Mouse (Mus musculus): ENCODE results near the gene 8030411F24Rik. TPM values are rescaled to one million over a fixed set of nuclear protein-coding genes. Genes with fewer than 3 reads are reported as not detected.
"Not testable (repeated sequence)": the region's sequence is repeated elsewhere in the genome, so short reads cannot be mapped to it uniquely, and the experiment has no call there.

Gene 8030411F24Rik
- polyA plus RNA-seq, 1 experiment from 2014 or later = not detected

- Histone ChIP-seq H3K4me3 (ENCODE audit: low read depth, low read length) (no peak overlapping the region), H3K36me3 (ENCODE audit: control insufficient read depth, insufficient read depth) (no peaks in the 10 kb centered on the region), H3K4me1 (replicated peaks; ENCODE audit: control insufficient read depth, insufficient read depth, low read length) (no peaks in the 10 kb centered on the region), H3K27ac (ENCODE audit: low read depth, low read length) (no peak overlapping the region), H3K9ac (ENCODE audit: low read depth, low read length) (no peak overlapping the region), H3K4me2 (replicated peaks; ENCODE audit: low read depth) (no peak overlapping the region), H3K27me3 (replicated peaks; ENCODE audit: control insufficient read depth, insufficient read depth, low read length) (no peaks in the 10 kb centered on the region), H3K9me3 (ENCODE audit: control insufficient read depth) (no peaks in the 10 kb centered on the region)
- TF ChIP-seq CTCF (IDR thresholded peaks at IDR 0.05; ENCODE audit: low read depth) = no peak
- 67% methylated on average over 1 of the region's 1 CpGs for WGBS
- no peak for ATAC-seq
These were observed 27.4 kb upstream of the 8030411F24Rik start for GRCm38 (mm10) chr2:148754310-148754846.

GRCm38 (mm10) chr2:148763648-148764388 is 18.0 kb upstream of the 8030411F24Rik start:
- Histone ChIP-seq H3K27me3 (replicated peaks; ENCODE audit: control insufficient read depth, insufficient read depth, low read length) (no peaks in the 10 kb centered on the region), H3K4me1 (replicated peaks; ENCODE audit: control insufficient read depth, insufficient read depth, low read length) (no peaks in the 10 kb centered on the region), H3K9me3 (ENCODE audit: control insufficient read depth) (no peaks in the 10 kb centered on the region), H3K36me3 (ENCODE audit: control insufficient read depth, insufficient read depth) (no peaks in the 10 kb centered on the region), H3K9ac (ENCODE audit: low read depth, low read length) (no peak overlapping the region), H3K4me2 (replicated peaks; ENCODE audit: low read depth) (no peak overlapping the region), H3K4me3 (ENCODE audit: low read depth, low read length) (no peak overlapping the region), H3K27ac (ENCODE audit: low read depth, low read length) (no peak overlapping the region)
- ATAC-seq = no peak
- WGBS = 100% methylated on average over 1 of the region's 1 CpGs
- no peak for TF ChIP-seq CTCF (IDR thresholded peaks at IDR 0.05; ENCODE audit: low read depth)

GRCm38 (mm10) chr2:148771397-148771796 is 10.4 kb upstream of the 8030411F24Rik start, which contains the start of gene Cst11:
TSS of gene Cst11 (minus strand) at chr2:148771497.
- not testable (repeated sequence) for H3K9ac ChIP-seq (ENCODE audit: low read depth, low read length); H3K36me3 ChIP-seq (ENCODE audit: control insufficient read depth, insufficient read depth); H3K4me2 ChIP-seq (replicated peaks; ENCODE audit: low read depth); H3K4me3 ChIP-seq (ENCODE audit: low read depth, low read length); H3K27me3 ChIP-seq (replicated peaks; ENCODE audit: control insufficient read depth, insufficient read depth, low read length); H3K27ac ChIP-seq (ENCODE audit: low read depth, low read length); H3K4me1 ChIP-seq (replicated peaks; ENCODE audit: control insufficient read depth, insufficient read depth, low read length); H3K9me3 ChIP-seq (ENCODE audit: control insufficient read depth); ATAC-seq
- WGBS = 90% methylated on average over 4 of the region's 4 CpGs

GRCm38 (mm10) chr2:148789142-148789541 is 7.3 kb downstream of the 8030411F24Rik start, which contains the start of gene Cst12:
TSS of gene Cst12 (plus strand) at chr2:148789361.
- Histone ChIP-seq H3K36me3 (ENCODE audit: control insufficient read depth, insufficient read depth) (no peaks in the 10 kb centered on the region), H3K4me2 (replicated peaks; ENCODE audit: low read depth) (no peak within 1 kb of the TSS), H3K27me3 (replicated peaks; ENCODE audit: control insufficient read depth, insufficient read depth, low read length) (no peaks in the 10 kb centered on the region), H3K4me3 (ENCODE audit: low read depth, low read length) (no peak within 1 kb of the TSS), H3K9me3 (ENCODE audit: control insufficient read depth) (no peaks in the 10 kb centered on the region), H3K27ac (ENCODE audit: low read depth, low read length) (no peak within 1 kb of the TSS), H3K9ac (ENCODE audit: low read depth, low read length) (no peak within 1 kb of the TSS), H3K4me1 (replicated peaks; ENCODE audit: control insufficient read depth, insufficient read depth, low read length) (no peaks in the 10 kb centered on the region)
- WGBS = 90% methylated on average over 6 of the region's 6 CpGs
- no peak for TF ChIP-seq CTCF (IDR thresholded peaks at IDR 0.05; ENCODE audit: low read depth)
- ATAC-seq = no peak

- no peaks in the 10 kb centered on the region for H3K36me3 ChIP-seq (ENCODE audit: control insufficient read depth, insufficient read depth)
- TF ChIP-seq CTCF (IDR thresholded peaks at IDR 0.05; ENCODE audit: low read depth) = no peak
- H3K4me1 ChIP-seq (replicated peaks; ENCODE audit: control insufficient read depth, insufficient read depth, low read length) = no peaks in the 10 kb centered on the region
- ATAC-seq = no peak
- no peak within 1 kb of the TSS for H3K4me2 ChIP-seq (replicated peaks; ENCODE audit: low read depth)
- WGBS = 81% methylated on average over 1 of the region's 1 CpGs
- no peaks in the 10 kb centered on the region for H3K9me3 ChIP-seq (ENCODE audit: control insufficient read depth)
- H3K9ac ChIP-seq (ENCODE audit: low read depth, low read length) = no peak within 1 kb of the TSS
- H3K27ac ChIP-seq (ENCODE audit: low read depth, low read length) = no peak within 1 kb of the TSS
- no peak within 1 kb of the TSS for H3K4me3 ChIP-seq (ENCODE audit: low read depth, low read length)
- no peaks in the 10 kb centered on the region for H3K27me3 ChIP-seq (replicated peaks; ENCODE audit: control insufficient read depth, insufficient read depth, low read length)
These were observed 16.7 kb downstream of the 8030411F24Rik start, which contains the start of gene Cst8 for GRCm38 (mm10) chr2:148798485-148798884. TSS of gene Cst8 (plus strand) at chr2:148798785.

GRCm38 (mm10) chr2:148801491-148801921 is 19.7 kb downstream of the 8030411F24Rik start:
- no peaks in the 10 kb centered on the region for H3K36me3 ChIP-seq (ENCODE audit: control insufficient read depth, insufficient read depth)
- H3K9me3 ChIP-seq (ENCODE audit: control insufficient read depth) = no peaks in the 10 kb centered on the region
- no peak for ATAC-seq
- no peak overlapping the region for H3K27ac ChIP-seq (ENCODE audit: low read depth, low read length)
- H3K9ac ChIP-seq (ENCODE audit: low read depth, low read length) = no peak overlapping the region
- no peaks in the 10 kb centered on the region for H3K27me3 ChIP-seq (replicated peaks; ENCODE audit: control insufficient read depth, insufficient read depth, low read length)
- 34% methylated on average over 3 of the region's 3 CpGs for WGBS
- H3K4me2 ChIP-seq (replicated peaks; ENCODE audit: low read depth) = no peak overlapping the region
- no peak overlapping the region for H3K4me3 ChIP-seq (ENCODE audit: low read depth, low read length)
- no peak for TF ChIP-seq CTCF (IDR thresholded peaks at IDR 0.05; ENCODE audit: low read depth)
- no peaks in the 10 kb centered on the region for H3K4me1 ChIP-seq (replicated peaks; ENCODE audit: control insufficient read depth, insufficient read depth, low read length)
